Mouse (Mus musculus): ENCODE data around the gene Hist2h4. TPM values are rescaled to one million over a fixed set of nuclear protein-coding genes. Genes with fewer than 3 reads are reported as not detected.
"Not testable (repeated sequence)": the region's sequence is repeated elsewhere in the genome, so short reads cannot be mapped to it uniquely, and the experiment has no call there.

The Hist2h4 gene
- polyA plus RNA-seq (2015; fragmentation: Nextera tagmentation; extraction: Ambion mirVana) = 5.2 and 6.1 TPM in 2 replicates

- H3K27ac ChIP-seq = peak within 1 kb of the TSS; percentile 98
- no peaks in the 10 kb centered on the region for H3K9me3 ChIP-seq
- under 1% methylated on average over 40 of the region's 40 CpGs for WGBS
- H3K4me2 ChIP-seq = peak within 1 kb of the TSS; percentile 80
- H3K4me3 ChIP-seq = peak within 1 kb of the TSS; percentile 59
- peak; percentile 91 for ATAC-seq (ENCODE audit: low FRiP score)
- no peaks in the 10 kb centered on the region for H3K27me3 ChIP-seq
- peak within 1 kb of the TSS; percentile 83 for H3K9ac ChIP-seq
- H3K36me3 ChIP-seq = no peaks in the 10 kb centered on the region
- peaks cover 29% of the 10 kb centered on the region for H3K4me1 ChIP-seq (replicated peaks)
Observed at GRCm38 (mm10) chr3:96262979-96263550, at the start of gene Hist2h4. Gene Hist2h4 (minus strand): TSS chr3:96263311.

- WGBS = 61% methylated on average over 8 of the region's 8 CpGs
- no peak overlapping the region for H3K4me3 ChIP-seq
- no peak overlapping the region for H3K4me2 ChIP-seq
- no peaks in the 10 kb centered on the region for H3K9me3 ChIP-seq
- ATAC-seq (ENCODE audit: low FRiP score) = no peak
- no peaks in the 10 kb centered on the region for H3K4me1 ChIP-seq (replicated peaks)
- no peak overlapping the region for H3K27ac ChIP-seq
- no peak overlapping the region for H3K9ac ChIP-seq
- H3K27me3 ChIP-seq = no peaks in the 10 kb centered on the region; the same call in 1 of the 2 replicates
- no peaks in the 10 kb centered on the region for H3K36me3 ChIP-seq
Observed at GRCm38 (mm10) chr3:96312341-96313098, 49.4 kb upstream of the Hist2h4 start.

- Histone ChIP-seq H3K4me3 (no peak overlapping the region), H3K4me1 (replicated peaks) (no peaks in the 10 kb centered on the region), H3K36me3 (no peaks in the 10 kb centered on the region), H3K27me3 (no peaks in the 10 kb centered on the region; the same call in 1 of the 2 replicates), H3K4me2 (no peak overlapping the region), H3K27ac (no peak overlapping the region), H3K9me3 (no peaks in the 10 kb centered on the region), H3K9ac (no peak overlapping the region)
- ATAC-seq (ENCODE audit: low FRiP score) = no peak
- WGBS = 69% methylated on average over 3 of the region's 3 CpGs
Observed at GRCm38 (mm10) chr3:96309441-96309840, 46.3 kb upstream of the Hist2h4 start.

- Histone ChIP-seq H3K4me1 (replicated peaks) (no peaks in the 10 kb centered on the region), H3K27me3 (peaks cover 5% of the 10 kb centered on the region; the same call in 1 of the 2 replicates), H3K36me3 (no peaks in the 10 kb centered on the region), H3K4me3 (no peak overlapping the region), H3K9me3 (no peaks in the 10 kb centered on the region), H3K4me2 (no peak overlapping the region), H3K27ac (no peak overlapping the region), H3K9ac (no peak overlapping the region)
- WGBS = 88% methylated on average over 9 of the region's 9 CpGs
- no peak for ATAC-seq (ENCODE audit: low FRiP score)
Observed at GRCm38 (mm10) chr3:96306506-96306905, 43.4 kb upstream of the Hist2h4 start.

- Histone ChIP-seq H3K9me3 (no peaks in the 10 kb centered on the region), H3K4me3 (no peak overlapping the region), H3K4me2 (no peak overlapping the region), H3K36me3 (no peaks in the 10 kb centered on the region), H3K27ac (no peak overlapping the region), H3K27me3 (peaks cover 7% of the 10 kb centered on the region; the same call in 1 of the 2 replicates), H3K9ac (no peak overlapping the region), H3K4me1 (replicated peaks) (no peaks in the 10 kb centered on the region)
- WGBS = 86% methylated on average over 5 of the region's 5 CpGs
- ATAC-seq (ENCODE audit: low FRiP score) = no peak
Observed at GRCm38 (mm10) chr3:96302076-96302475, 39.0 kb upstream of the Hist2h4 start.

- Histone ChIP-seq H3K27me3 (peaks cover 7% of the 10 kb centered on the region; the same call in 1 of the 2 replicates), H3K36me3 (no peaks in the 10 kb centered on the region), H3K4me3 (no peak overlapping the region), H3K9ac (no peak overlapping the region), H3K4me2 (no peak overlapping the region), H3K4me1 (replicated peaks) (no peaks in the 10 kb centered on the region), H3K9me3 (no peaks in the 10 kb centered on the region), H3K27ac (no peak overlapping the region)
- 79% methylated on average over 26 of the region's 26 CpGs for WGBS
- ATAC-seq (ENCODE audit: low FRiP score) = no peak
Observed at GRCm38 (mm10) chr3:96300706-96301529, 37.8 kb upstream of the Hist2h4 start.

GRCm38 (mm10) chr3:96299562-96299961 is 36.5 kb upstream of the Hist2h4 start:
- no peak overlapping the region for H3K9ac ChIP-seq
- no peak overlapping the region for H3K4me3 ChIP-seq
- no peaks in the 10 kb centered on the region for H3K36me3 ChIP-seq
- no peak for ATAC-seq (ENCODE audit: low FRiP score)
- peaks cover 7% of the 10 kb centered on the region; the same call in 1 of the 2 replicates for H3K9me3 ChIP-seq
- no peaks in the 10 kb centered on the region for H3K4me1 ChIP-seq (replicated peaks)
- no peak overlapping the region for H3K4me2 ChIP-seq
- WGBS = 96% methylated on average over 2 of the region's 2 CpGs
- H3K27me3 ChIP-seq = peaks cover 7% of the 10 kb centered on the region; the same call in 1 of the 2 replicates
- H3K27ac ChIP-seq = no peak overlapping the region

GRCm38 (mm10) chr3:96298360-96298759 is 35.2 kb upstream of the Hist2h4 start:
- no peak overlapping the region for H3K9ac ChIP-seq
- no peak overlapping the region for H3K4me3 ChIP-seq
- H3K4me2 ChIP-seq = no peak overlapping the region
- no peaks in the 10 kb centered on the region for H3K36me3 ChIP-seq
- WGBS = 89% methylated on average over 4 of the region's 4 CpGs
- peaks cover 7% of the 10 kb centered on the region; the same call in 1 of the 2 replicates for H3K9me3 ChIP-seq
- ATAC-seq (ENCODE audit: low FRiP score) = no peak
- no peak overlapping the region for H3K27ac ChIP-seq
- peaks cover 7% of the 10 kb centered on the region; the same call in 1 of the 2 replicates for H3K27me3 ChIP-seq
- H3K4me1 ChIP-seq (replicated peaks) = no peaks in the 10 kb centered on the region

- Histone ChIP-seq H3K4me1 (replicated peaks) (no peaks in the 10 kb centered on the region), H3K27ac (no peak within 1 kb of the TSS), H3K4me3 (no peak within 1 kb of the TSS), H3K9ac (no peak within 1 kb of the TSS; the same call in 1 of the 2 replicates), H3K4me2 (no peak within 1 kb of the TSS), H3K36me3 (no peaks in the 10 kb centered on the region), H3K9me3 (peaks cover 7% of the 10 kb centered on the region; the same call in 1 of the 2 replicates), H3K27me3 (no peaks in the 10 kb centered on the region)
- ATAC-seq (ENCODE audit: low FRiP score) = no peak
- 79% methylated on average over 4 of the region's 4 CpGs for WGBS
Observed at GRCm38 (mm10) chr3:96293787-96294186, 30.7 kb upstream of the Hist2h4 start, which contains the start of gene Fcgr1. Gene Fcgr1 (minus strand): TSS chr3:96293969.

- Histone ChIP-seq H3K27ac (no peak overlapping the region), H3K4me3 (no peak overlapping the region), H3K4me1 (replicated peaks) (no peaks in the 10 kb centered on the region), H3K9me3 (peaks cover 7% of the 10 kb centered on the region; the same call in 1 of the 2 replicates), H3K27me3 (no peaks in the 10 kb centered on the region), H3K4me2 (no peak overlapping the region), H3K9ac (no peak overlapping the region), H3K36me3 (no peaks in the 10 kb centered on the region)
- ATAC-seq (ENCODE audit: low FRiP score) = no peak
- WGBS = 66% methylated on average over 5 of the region's 5 CpGs
Observed at GRCm38 (mm10) chr3:96293368-96293767, 30.3 kb upstream of the Hist2h4 start.

- ATAC-seq (ENCODE audit: low FRiP score) = no peak
Observed at GRCm38 (mm10) chr3:96292641-96293040, 29.5 kb upstream of the Hist2h4 start.

GRCm38 (mm10) chr3:96290727-96291126 is 27.6 kb upstream of the Hist2h4 start:
- 94% methylated on average over 3 of the region's 3 CpGs for WGBS
- not testable (repeated sequence) for ATAC-seq (ENCODE audit: low FRiP score)

More at GRCm38 (mm10) chr3:96292641-96293040, 29.5 kb upstream of the Hist2h4 start:
- Histone ChIP-seq H3K27ac (no peak overlapping the region), H3K4me1 (replicated peaks) (no peaks in the 10 kb centered on the region), H3K9me3 (peaks cover 7% of the 10 kb centered on the region; the same call in 1 of the 2 replicates), H3K27me3 (no peaks in the 10 kb centered on the region), H3K4me3 (no peak overlapping the region), H3K36me3 (no peaks in the 10 kb centered on the region), H3K4me2 (no peak overlapping the region), H3K9ac (no peak overlapping the region; the same call in 1 of the 2 replicates)
- WGBS = 67% methylated on average over 6 of the region's 6 CpGs

More at GRCm38 (mm10) chr3:96290727-96291126, 27.6 kb upstream of the Hist2h4 start:
- H3K27ac ChIP-seq; H3K4me2 ChIP-seq; H3K9ac ChIP-seq; H3K4me1 ChIP-seq (replicated peaks); H3K4me3 ChIP-seq; H3K36me3 ChIP-seq; H3K9me3 ChIP-seq: not testable (repeated sequence)
- peaks cover 11% of the 10 kb centered on the region for H3K27me3 ChIP-seq
